Mouse (Mus musculus): ENCODE results near the gene Zfp426.

Zfp426 gene

GRCm38 (mm10) chr9:20492527-20493233 lies at the start of gene Zfp426:
Zfp426 (minus strand) TSS chr9:20492746.
- peak; percentile 95 for DNase-seq (ENCODE audit: low read depth, low spot score)

GRCm38 (mm10) chr9:20536598-20536997 lies 44.1 kb upstream of the Zfp426 start:
- DNase-seq (ENCODE audit: low read depth, low spot score), result no peak

- DNase-seq (ENCODE audit: low read depth, low spot score), result no peak
Measured at GRCm38 (mm10) chr9:20534326-20534926, 41.9 kb upstream of the Zfp426 start.

GRCm38 (mm10) chr9:20521306-20521957 lies 28.9 kb upstream of the Zfp426 start, which contains the start of gene Zfp266:
Zfp266 (minus strand) TSS chr9:20521417.
- DNase-seq (ENCODE audit: low read depth, low spot score), result peak; percentile 91

- peak; percentile 19 for DNase-seq (ENCODE audit: low read depth, low spot score)
Measured at GRCm38 (mm10) chr9:20520531-20521210, 28.1 kb upstream of the Zfp426 start.

GRCm38 (mm10) chr9:20519949-20520348 lies 27.4 kb upstream of the Zfp426 start:
- no peak for DNase-seq (ENCODE audit: low read depth, low spot score)

- no peak for DNase-seq (ENCODE audit: low read depth, low spot score)
Measured at GRCm38 (mm10) chr9:20518708-20519107, 26.2 kb upstream of the Zfp426 start.

- no peak for DNase-seq (ENCODE audit: low read depth, low spot score)
Measured at GRCm38 (mm10) chr9:20517727-20518126, 25.2 kb upstream of the Zfp426 start.

GRCm38 (mm10) chr9:20514016-20514415 lies 21.5 kb upstream of the Zfp426 start:
- no peak for DNase-seq (ENCODE audit: low read depth, low spot score)

GRCm38 (mm10) chr9:20512714-20513113 lies 20.2 kb upstream of the Zfp426 start:
- no peak for DNase-seq (ENCODE audit: low read depth, low spot score)

GRCm38 (mm10) chr9:20511645-20512044 lies 19.1 kb upstream of the Zfp426 start:
- no peak for DNase-seq (ENCODE audit: low read depth, low spot score)

- no peak for DNase-seq (ENCODE audit: low read depth, low spot score)
Measured at GRCm38 (mm10) chr9:20510346-20510745, 17.8 kb upstream of the Zfp426 start.

GRCm38 (mm10) chr9:20509676-20510075 lies 17.1 kb upstream of the Zfp426 start:
- DNase-seq (ENCODE audit: low read depth, low spot score), result no peak

- no peak for DNase-seq (ENCODE audit: low read depth, low spot score)
Measured at GRCm38 (mm10) chr9:20504801-20505200, 12.3 kb upstream of the Zfp426 start.

- peak; percentile 40 for DNase-seq (ENCODE audit: low read depth, low spot score)
Measured at GRCm38 (mm10) chr9:20493281-20493680, 735 bp upstream of the Zfp426 start.

- DNase-seq (ENCODE audit: low read depth, low spot score), result no peak
Measured at GRCm38 (mm10) chr9:20491858-20492526, 554 bp downstream of the Zfp426 start.

GRCm38 (mm10) chr9:20489536-20489935 lies 3.0 kb downstream of the Zfp426 start:
- no peak for DNase-seq (ENCODE audit: low read depth, low spot score)

GRCm38 (mm10) chr9:20479396-20479795 lies 13.2 kb downstream of the Zfp426 start:
- no peak for DNase-seq (ENCODE audit: low read depth, low spot score)

- no peak for DNase-seq (ENCODE audit: low read depth, low spot score)
Measured at GRCm38 (mm10) chr9:20476632-20477031, 15.9 kb downstream of the Zfp426 start.

GRCm38 (mm10) chr9:20466761-20467442 lies 25.6 kb downstream of the Zfp426 start:
- peak; percentile 73 for DNase-seq (ENCODE audit: low read depth, low spot score)

Measured in CD4-positive helper T cell, adult 2 months (primary cell).